Mouse (Mus musculus) hindbrain, embryonic 11.5 days (tissue): ENCODE data around the gene Fiz1. TPM values are rescaled to one million over a fixed set of nuclear protein-coding genes. Genes with fewer than 3 reads are reported as not detected.
A peak's percentile ranks its signal among the peaks of the same experiment; 100 is the strongest.

Source experiments
- ATAC-seq: fragments of 200-750 bp; cut with Nextera tagmentation; 2 replicates; pipeline ENCODE4 v1.8.0; 2017; ENCODE audit warnings: mild to moderate bottlenecking, moderate TSS enrichment, moderate library complexity; ENCODE audit not compliant: low FRiP score
- DNase-seq: peaks from one replicate; pipeline ENCODE4 v3.0.0-alpha.2; 2015; ENCODE audit warnings: low spot score
- H3K27ac ChIP-seq: fragments of 300-500 bp; sonication (generic); 2 replicates; pipeline ENCODE4 v1.5.1; 2014; ENCODE audit warnings: mild to moderate bottlenecking, low read depth, low read length
- H3K27me3 ChIP-seq: fragments of 300-500 bp; sonication (generic); 2 replicates; pipeline ENCODE4 v1.6.1; 2014; ENCODE audit warnings: mild to moderate bottlenecking, low read length, moderate library complexity, mixed read lengths; ENCODE audit not compliant: control insufficient read depth, insufficient read depth
- H3K36me3 ChIP-seq: fragments of 300-500 bp; sonication (generic); 2 replicates; pipeline ENCODE4 v1.6.1; 2014; ENCODE audit warnings: mild to moderate bottlenecking, low read length, moderate library complexity, mixed read lengths; ENCODE audit not compliant: control insufficient read depth, insufficient read depth
- H3K4me1 ChIP-seq: fragments of 300-500 bp; sonication (generic); replicated peaks from 2 replicates; pipeline ENCODE4 v1.6.1; 2014; ENCODE audit warnings: low read length, mixed read lengths; ENCODE audit not compliant: control insufficient read depth, insufficient read depth
- H3K4me2 ChIP-seq: fragments of 300-500 bp; sonication (generic); replicated peaks from 2 replicates; pipeline ENCODE4 v1.6.1; 2014; ENCODE audit warnings: mild to moderate bottlenecking, low read depth, low read length
- H3K4me3 ChIP-seq: fragments of 300-500 bp; sonication (generic); 2 replicates; pipeline ENCODE4 v1.5.1; 2014; ENCODE audit warnings: low read depth, low read length
- H3K9ac ChIP-seq: fragments of 300-500 bp; sonication (generic); 2 replicates; pipeline ENCODE4 v1.6.1; 2014; ENCODE audit warnings: low read depth, low read length
- H3K9me3 ChIP-seq: fragments of 300-500 bp; sonication (generic); 2 replicates; pipeline ENCODE4 v1.6.1; 2016; ENCODE audit warnings: low read length; ENCODE audit not compliant: control insufficient read depth
- WGBS: fragments of 180-500 bp; shearing (Covaris S2); extraction: QIAGEN DNeasy Blood & Tissue Kit; methylation state at CpG from one replicate; pipeline ENCODE4 v1.1.7; 2014; 5-methylcytosine and 5-hydroxymethylcytosine counted together
- polyA plus RNA-seq: library from polyadenylated mRNA; unstranded; fragments of >200 nt; fragmentation: Nextera tagmentation; extraction: Ambion mirVana; gene quantifications from 2 replicates; pipeline ENCODE4 v1.2.1, GENCODE M21; 2014

Gene Fiz1
- polyA plus RNA-seq, 1 experiment from 2014 or later: 38.2 TPM

- Histone ChIP-seq H3K4me1 (peaks cover 17% of the 10 kb centered on the region), H3K9ac (no peak overlapping the region), H3K4me3 (no peak overlapping the region), H3K27me3 (peaks cover 54% of the 10 kb centered on the region), H3K9me3 (no peaks in the 10 kb centered on the region), H3K36me3 (no peaks in the 10 kb centered on the region), H3K27ac (no peak overlapping the region), H3K4me2 (no peak overlapping the region)
- DNase-seq (no peak), ATAC-seq (no peak)
- 34% methylated on average over 11 of the region's 11 CpGs for WGBS
Observed at GRCm38 (mm10) chr7:5057804-5058203, 43.3 kb upstream of the Fiz1 start.

GRCm38 (mm10) chr7:5057381-5057780 lies 42.9 kb upstream of the Fiz1 start:
- H3K4me2 ChIP-seq: peak overlapping the region; percentile 61; the same call in 1 of the 2 replicates
- ATAC-seq (no peak), DNase-seq (peak; percentile 21)
- peaks cover 58% of the 10 kb centered on the region for H3K27me3 ChIP-seq
- H3K9ac ChIP-seq: no peak overlapping the region
- H3K4me3 ChIP-seq: 0 out of 2 replicates have a peak overlapping the region, but pooled peaks have one; percentile 40
- H3K4me1 ChIP-seq: peaks cover 20% of the 10 kb centered on the region
- H3K36me3 ChIP-seq: no peaks in the 10 kb centered on the region
- no peak overlapping the region for H3K27ac ChIP-seq
- H3K9me3 ChIP-seq: no peaks in the 10 kb centered on the region
- WGBS: 38% methylated on average over 8 of the region's 8 CpGs

- no peak for ATAC-seq
- WGBS: 3% methylated on average over 43 of the region's 55 CpGs
- Histone ChIP-seq H3K9ac (peak overlapping the region; percentile 56), H3K27me3 (peaks cover 61% of the 10 kb centered on the region), H3K4me3 (peak overlapping the region; percentile 40), H3K27ac (no peak overlapping the region), H3K36me3 (no peaks in the 10 kb centered on the region), H3K4me2 (peak overlapping the region; percentile 61), H3K4me1 (peaks cover 20% of the 10 kb centered on the region), H3K9me3 (no peaks in the 10 kb centered on the region)
- DNase-seq: no peak
Observed at GRCm38 (mm10) chr7:5056651-5057263, 42.3 kb upstream of the Fiz1 start.

GRCm38 (mm10) chr7:5053456-5054179 lies 39.1 kb upstream of the Fiz1 start:
- 8% methylated on average over 32 of the region's 32 CpGs for WGBS
- H3K27me3 ChIP-seq: peaks cover 61% of the 10 kb centered on the region
- 0 out of 2 replicates have a peak overlapping the region, but pooled peaks have one; percentile 34 for H3K9ac ChIP-seq
- no peaks in the 10 kb centered on the region for H3K36me3 ChIP-seq
- H3K9me3 ChIP-seq: no peaks in the 10 kb centered on the region
- peaks cover 20% of the 10 kb centered on the region for H3K4me1 ChIP-seq
- H3K27ac ChIP-seq: no peak overlapping the region
- H3K4me3 ChIP-seq: peak overlapping the region; percentile 76
- H3K4me2 ChIP-seq: peak overlapping the region; percentile 85
- no peak for ATAC-seq
- peak; percentile 34 for DNase-seq

GRCm38 (mm10) chr7:5052931-5053343 lies 38.4 kb upstream of the Fiz1 start:
- ATAC-seq (no peak), DNase-seq (no peak)
- 3% methylated on average over 45 of the region's 45 CpGs for WGBS
- H3K4me3 ChIP-seq: peak overlapping the region; percentile 76
- no peak overlapping the region for H3K27ac ChIP-seq
- peaks cover 20% of the 10 kb centered on the region for H3K4me1 ChIP-seq
- peak overlapping the region; percentile 35 for H3K9ac ChIP-seq
- H3K27me3 ChIP-seq: peaks cover 59% of the 10 kb centered on the region
- no peaks in the 10 kb centered on the region for H3K9me3 ChIP-seq
- peak overlapping the region; percentile 85 for H3K4me2 ChIP-seq
- no peaks in the 10 kb centered on the region for H3K36me3 ChIP-seq

- ATAC-seq: no peak
- DNase-seq: peak; percentile 36
- peaks cover 20% of the 10 kb centered on the region for H3K4me1 ChIP-seq
Observed at GRCm38 (mm10) chr7:5052438-5052837, 37.9 kb upstream of the Fiz1 start.

GRCm38 (mm10) chr7:5051193-5052192 lies 37.0 kb upstream of the Fiz1 start, which contains the start of gene Zfp580:
Gene Zfp580, plus strand, starts transcription at chr7:5051538.
- peak within 1 kb of the TSS; percentile 90 for H3K9ac ChIP-seq
- H3K36me3 ChIP-seq: no peaks in the 10 kb centered on the region
- H3K4me1 ChIP-seq: peaks cover 14% of the 10 kb centered on the region
- H3K27me3 ChIP-seq: peaks cover 44% of the 10 kb centered on the region
- H3K9me3 ChIP-seq: no peaks in the 10 kb centered on the region
- WGBS: 1% methylated on average over 43 of the region's 65 CpGs
- peak; percentile 91 for DNase-seq
- peak within 1 kb of the TSS; percentile 76 for H3K4me3 ChIP-seq
- peak within 1 kb of the TSS; percentile 85 for H3K4me2 ChIP-seq
- peak within 1 kb of the TSS; percentile 79 for H3K27ac ChIP-seq
- peak; percentile 85 for ATAC-seq

More at GRCm38 (mm10) chr7:5052438-5052837, 37.9 kb upstream of the Fiz1 start:
- Histone ChIP-seq H3K9ac (no peak overlapping the region; the same call in 1 of the 2 replicates), H3K36me3 (no peaks in the 10 kb centered on the region), H3K27me3 (peaks cover 54% of the 10 kb centered on the region), H3K9me3 (no peaks in the 10 kb centered on the region), H3K4me3 (peak overlapping the region; percentile 76), H3K4me2 (peak overlapping the region; percentile 85), H3K27ac (no peak overlapping the region)
- WGBS: 3% methylated on average over 12 of the region's 12 CpGs

GRCm38 (mm10) chr7:5047313-5047712 lies 32.8 kb upstream of the Fiz1 start:
- peak; percentile 37 for DNase-seq
- no peaks in the 10 kb centered on the region for H3K36me3 ChIP-seq
- peaks cover 2% of the 10 kb centered on the region for H3K27me3 ChIP-seq
- H3K9ac ChIP-seq: no peak overlapping the region
- ATAC-seq: no peak
- no peak overlapping the region for H3K4me2 ChIP-seq
- H3K4me3 ChIP-seq: no peak overlapping the region
- 26% methylated on average over 2 of the region's 2 CpGs for WGBS
- H3K27ac ChIP-seq: no peak overlapping the region
- H3K9me3 ChIP-seq: no peaks in the 10 kb centered on the region
- no peaks in the 10 kb centered on the region for H3K4me1 ChIP-seq
